Mouse (Mus musculus) embryonic facial prominence, embryonic 15.5 days (tissue): Measurements from ENCODE around the gene Gm973. TPM values are rescaled to one million over a fixed set of nuclear protein-coding genes. Genes with fewer than 3 reads are reported as not detected.

Source experiments
- ATAC-seq: fragments of 200-750 bp; cut with Nextera tagmentation; 2 replicates; pipeline ENCODE4 v1.8.0; 2017; ENCODE audit warnings: low read depth, moderate TSS enrichment; ENCODE audit not compliant: insufficient number of reproducible peaks, low FRiP score, low TSS enrichment
- H3K27ac ChIP-seq: fragments of 300-500 bp; sonication (generic); replicated peaks from 2 replicates; pipeline ENCODE4 v1.5.1; 2015; ENCODE audit warnings: mild to moderate bottlenecking, inconsistent platforms
- H3K27me3 ChIP-seq: fragments of 300-500 bp; sonication (generic); 2 replicates; pipeline ENCODE4 v1.6.1; 2015; ENCODE audit warnings: inconsistent platforms
- H3K36me3 ChIP-seq: fragments of 300-500 bp; sonication (generic); 2 replicates; pipeline ENCODE4 v1.6.1; 2015; ENCODE audit warnings: mild to moderate bottlenecking, inconsistent platforms
- H3K4me1 ChIP-seq: fragments of 300-500 bp; sonication (generic); 2 replicates; pipeline ENCODE4 v1.6.1; 2015; ENCODE audit warnings: inconsistent platforms
- H3K4me2 ChIP-seq: fragments of 300-500 bp; sonication (generic); replicated peaks from 2 replicates; pipeline ENCODE4 v1.6.1; 2015; ENCODE audit warnings: mild to moderate bottlenecking, inconsistent platforms
- H3K4me3 ChIP-seq: fragments of 300-500 bp; sonication (generic); replicated peaks from 2 replicates; pipeline ENCODE4 v1.5.1; 2015; ENCODE audit warnings: mild to moderate bottlenecking, inconsistent platforms
- H3K9ac ChIP-seq: fragments of 300-500 bp; sonication (generic); 2 replicates; pipeline ENCODE4 v1.6.1; 2015; ENCODE audit warnings: inconsistent platforms
- H3K9me3 ChIP-seq: fragments of 300-500 bp; sonication (generic); replicated peaks from 2 replicates; pipeline ENCODE4 v1.6.1; 2016; ENCODE audit warnings: inconsistent platforms
- WGBS: fragments of 180-500 bp; shearing (Covaris S2); methylation state at CpG from one replicate; pipeline ENCODE4 v1.1.7; 2015; 5-methylcytosine and 5-hydroxymethylcytosine counted together
- polyA plus RNA-seq: library from polyadenylated mRNA; unstranded; fragments of >200 nt; fragmentation: Nextera tagmentation; extraction: Ambion mirVana; gene quantifications from 2 replicates; pipeline ENCODE4 v1.2.1, GENCODE M21; 2015

Gene Gm973
- polyA plus RNA-seq, 1 experiment from 2014 or later: 13.4 TPM

DNA sequence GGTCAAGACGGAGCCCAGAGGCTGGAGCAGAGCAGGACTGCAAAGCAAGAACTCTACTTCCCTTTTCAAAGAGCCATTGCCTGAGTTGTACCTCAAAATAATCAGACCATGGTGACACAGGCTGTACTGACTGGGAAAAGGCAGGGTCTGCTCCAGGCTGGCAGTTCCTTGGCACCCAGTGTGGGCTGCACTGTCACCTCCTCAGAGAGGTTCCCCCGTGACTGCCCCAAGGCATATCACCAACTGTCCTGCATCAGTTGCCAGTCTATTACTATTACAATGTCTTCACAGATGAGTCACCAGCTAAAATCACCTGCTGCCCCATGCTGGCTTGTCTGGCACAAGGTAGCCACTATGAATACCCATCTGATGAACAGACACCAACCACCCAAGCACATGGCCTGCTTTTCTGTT, 77.6 kb downstream of the Gm973 start:
- Histone ChIP-seq H3K4me3 (no peak overlapping the region), H3K4me1 (peaks cover 4% of the 10 kb centered on the region; the same call in 1 of the 2 replicates), H3K4me2 (no peak overlapping the region), H3K36me3 (no peaks in the 10 kb centered on the region), H3K27ac (no peak overlapping the region), H3K9ac (no peak overlapping the region), H3K27me3 (peaks cover 16% of the 10 kb centered on the region), H3K9me3 (no peaks in the 10 kb centered on the region)
- WGBS: 62% methylated on average over 2 of the region's 2 CpGs
- no peak for ATAC-seq

DNA sequence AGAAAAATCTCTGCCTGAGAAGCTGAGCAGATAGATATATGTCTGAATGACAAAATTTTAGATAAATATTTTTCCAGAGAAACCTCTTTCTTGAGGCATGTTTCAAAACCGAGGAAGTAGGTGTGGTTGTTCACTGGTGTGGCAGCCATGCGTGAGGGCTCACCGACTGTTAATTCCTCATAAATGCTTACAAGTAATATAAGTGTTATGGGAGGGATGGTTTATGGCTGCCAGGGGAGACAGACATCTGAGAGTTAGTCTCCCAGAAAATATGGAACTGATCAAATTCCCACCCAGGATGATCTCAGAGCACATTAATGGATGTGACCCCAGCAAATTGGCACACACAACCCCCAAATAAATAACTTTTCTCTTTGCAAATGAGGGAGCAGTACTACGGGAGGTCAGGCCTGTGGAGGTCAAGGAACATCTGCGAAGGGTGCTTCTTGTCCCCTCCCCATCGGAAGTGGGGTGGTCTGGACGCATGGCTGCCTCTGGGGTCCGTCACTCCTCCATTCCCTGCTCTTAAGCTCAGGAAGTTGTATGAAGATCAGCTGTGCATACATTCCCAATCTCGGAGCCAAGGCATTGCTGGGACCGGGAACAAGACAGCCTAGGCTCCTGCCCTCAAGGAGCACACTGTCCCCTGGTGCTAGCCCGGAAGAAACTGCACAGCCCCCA, 78.7 kb downstream of the Gm973 start:
- no peak for ATAC-seq

GRCm38 (mm10) chr1:59595609-59596008, 79.5 kb downstream of the Gm973 start:
- Histone ChIP-seq H3K27me3 (peaks cover 16% of the 10 kb centered on the region), H3K9me3 (no peaks in the 10 kb centered on the region), H3K9ac (no peak overlapping the region), H3K4me1 (peaks cover 4% of the 10 kb centered on the region; the same call in 1 of the 2 replicates), H3K36me3 (no peaks in the 10 kb centered on the region), H3K27ac (no peak overlapping the region), H3K4me2 (no peak overlapping the region), H3K4me3 (no peak overlapping the region)
- 77% methylated on average over 9 of the region's 9 CpGs for WGBS
- ATAC-seq: no peak

More for the DNA sequence above, 78.7 kb downstream of the Gm973 start:
- WGBS: 63% methylated on average over 11 of the region's 11 CpGs
- Histone ChIP-seq H3K36me3 (no peaks in the 10 kb centered on the region), H3K9ac (no peak overlapping the region), H3K4me1 (peaks cover 4% of the 10 kb centered on the region; the same call in 1 of the 2 replicates), H3K4me2 (no peak overlapping the region), H3K27me3 (peaks cover 16% of the 10 kb centered on the region), H3K27ac (no peak overlapping the region), H3K4me3 (no peak overlapping the region), H3K9me3 (no peaks in the 10 kb centered on the region)

- no peaks in the 10 kb centered on the region for H3K36me3 ChIP-seq
- no peaks in the 10 kb centered on the region for H3K4me1 ChIP-seq
- no peaks in the 10 kb centered on the region for H3K9me3 ChIP-seq
- H3K9ac ChIP-seq: no peak overlapping the region
- WGBS: 43% methylated on average over 11 of the region's 11 CpGs
- no peak overlapping the region for H3K4me3 ChIP-seq
- no peak for ATAC-seq
- no peak overlapping the region for H3K27ac ChIP-seq
- H3K27me3 ChIP-seq: no peaks in the 10 kb centered on the region
- no peak overlapping the region for H3K4me2 ChIP-seq
Observed at GRCm38 (mm10) chr1:59602531-59603416, 86.7 kb downstream of the Gm973 start.

DNA sequence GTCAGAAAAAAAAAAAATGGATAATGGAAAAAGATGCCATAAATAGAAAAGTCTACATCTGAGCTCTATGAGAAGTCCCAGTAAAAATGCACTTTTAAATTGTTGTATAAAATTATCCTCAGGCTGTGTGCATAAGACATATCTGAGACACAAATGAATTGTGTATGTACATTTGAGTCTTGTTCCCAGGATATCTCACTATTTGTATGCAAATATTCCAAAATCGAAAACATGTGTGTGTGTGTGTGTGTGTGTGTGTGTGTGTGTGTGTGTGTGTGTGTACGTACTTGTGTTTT, 87.3 kb downstream of the Gm973 start:
- H3K27ac ChIP-seq: no peak overlapping the region
- no peak for ATAC-seq
- 72% methylated on average over 2 of the region's 2 CpGs for WGBS

GRCm38 (mm10) chr1:59603893-59604292, 87.8 kb downstream of the Gm973 start:
- no peak for ATAC-seq
- Histone ChIP-seq H3K27ac (no peak overlapping the region), H3K9ac (no peak overlapping the region), H3K36me3 (no peaks in the 10 kb centered on the region), H3K9me3 (no peaks in the 10 kb centered on the region), H3K4me1 (no peaks in the 10 kb centered on the region), H3K4me3 (no peak overlapping the region), H3K4me2 (0 out of 2 replicates have a peak overlapping the region, but pooled peaks have one; percentile 17), H3K27me3 (no peaks in the 10 kb centered on the region)
- WGBS: 19% methylated on average over 11 of the region's 11 CpGs

More for the DNA sequence above, 87.3 kb downstream of the Gm973 start:
- Histone ChIP-seq H3K36me3 (no peaks in the 10 kb centered on the region), H3K9me3 (no peaks in the 10 kb centered on the region), H3K4me1 (no peaks in the 10 kb centered on the region), H3K9ac (no peak overlapping the region), H3K4me3 (no peak overlapping the region), H3K4me2 (no peak overlapping the region), H3K27me3 (no peaks in the 10 kb centered on the region)

GRCm38 (mm10) chr1:59606479-59606878, 90.4 kb downstream of the Gm973 start:
- no peak overlapping the region for H3K27ac ChIP-seq
- H3K4me2 ChIP-seq: no peak overlapping the region
- H3K4me1 ChIP-seq: no peaks in the 10 kb centered on the region
- no peaks in the 10 kb centered on the region for H3K9me3 ChIP-seq
- no peak for ATAC-seq
- no peaks in the 10 kb centered on the region for H3K27me3 ChIP-seq
- H3K9ac ChIP-seq: no peak overlapping the region
- H3K4me3 ChIP-seq: no peak overlapping the region
- 90% methylated on average over 13 of the region's 13 CpGs for WGBS
- no peaks in the 10 kb centered on the region for H3K36me3 ChIP-seq

GRCm38 (mm10) chr1:59607071-59607470, 91.0 kb downstream of the Gm973 start:
- no peaks in the 10 kb centered on the region for H3K4me1 ChIP-seq
- no peak overlapping the region for H3K4me2 ChIP-seq
- H3K27ac ChIP-seq: no peak overlapping the region
- H3K36me3 ChIP-seq: no peaks in the 10 kb centered on the region
- H3K4me3 ChIP-seq: no peak overlapping the region
- no peak overlapping the region for H3K9ac ChIP-seq
- H3K9me3 ChIP-seq: no peaks in the 10 kb centered on the region
- ATAC-seq: no peak
- 55% methylated on average over 7 of the region's 7 CpGs for WGBS
- H3K27me3 ChIP-seq: no peaks in the 10 kb centered on the region

DNA sequence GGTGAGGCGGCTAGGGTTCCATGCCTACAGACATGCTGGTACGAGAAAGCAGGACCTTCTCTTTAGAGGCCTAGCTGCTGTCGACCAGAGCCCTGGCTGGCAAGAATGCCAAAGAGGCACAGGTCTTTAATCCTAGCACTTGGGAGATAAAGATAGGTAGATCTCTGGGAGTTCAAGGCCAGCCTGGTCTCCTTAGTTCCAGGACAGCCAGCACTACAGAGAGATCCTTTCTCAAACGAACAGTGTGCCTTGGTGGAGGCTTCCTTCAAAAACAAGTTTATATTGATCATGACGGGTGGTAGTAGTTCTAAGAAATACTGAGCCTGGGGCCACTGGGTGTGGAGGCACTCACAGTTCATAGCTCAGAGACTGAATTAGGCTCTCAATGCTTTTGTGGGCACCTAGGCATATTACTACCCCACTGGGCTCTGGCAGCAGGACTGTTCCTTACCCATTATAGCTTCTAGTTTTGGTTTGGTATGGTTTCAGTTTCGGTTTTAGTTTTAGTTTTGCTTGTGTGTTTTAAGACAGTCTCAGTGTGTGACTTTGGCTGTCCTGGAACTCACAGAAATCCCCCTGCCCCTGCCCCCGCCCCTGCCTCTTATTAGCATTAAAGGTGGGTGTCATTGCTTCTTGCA, 92.2 kb downstream of the Gm973 start:
- Histone ChIP-seq H3K4me3 (no peak overlapping the region), H3K36me3 (no peaks in the 10 kb centered on the region), H3K4me2 (no peak overlapping the region), H3K9ac (no peak overlapping the region), H3K9me3 (no peaks in the 10 kb centered on the region), H3K27ac (no peak overlapping the region), H3K27me3 (no peaks in the 10 kb centered on the region), H3K4me1 (no peaks in the 10 kb centered on the region)
- WGBS: 83% methylated on average over 7 of the region's 7 CpGs
- ATAC-seq: no peak

GRCm38 (mm10) chr1:59608920-59609319, 92.9 kb downstream of the Gm973 start:
- Histone ChIP-seq H3K4me2 (no peak overlapping the region), H3K9me3 (no peaks in the 10 kb centered on the region), H3K4me3 (no peak overlapping the region), H3K27me3 (no peaks in the 10 kb centered on the region), H3K27ac (no peak overlapping the region), H3K4me1 (no peaks in the 10 kb centered on the region), H3K9ac (no peak overlapping the region), H3K36me3 (no peaks in the 10 kb centered on the region)
- no peak for ATAC-seq
- WGBS: 59% methylated on average over 5 of the region's 5 CpGs

GRCm38 (mm10) chr1:59609458-59609857, 93.4 kb downstream of the Gm973 start:
- no peaks in the 10 kb centered on the region for H3K27me3 ChIP-seq
- H3K4me3 ChIP-seq: no peak overlapping the region
- ATAC-seq: no peak
- H3K4me2 ChIP-seq: no peak overlapping the region
- 78% methylated on average over 4 of the region's 4 CpGs for WGBS
- H3K36me3 ChIP-seq: no peaks in the 10 kb centered on the region
- H3K9me3 ChIP-seq: no peaks in the 10 kb centered on the region
- no peak overlapping the region for H3K27ac ChIP-seq
- no peaks in the 10 kb centered on the region for H3K4me1 ChIP-seq
- no peak overlapping the region for H3K9ac ChIP-seq
